Mouse (Mus musculus) heart, adult 2 months (tissue): ENCODE results near the gene Srsf2. TPM values are rescaled to one million over a fixed set of nuclear protein-coding genes. Genes with fewer than 3 reads are reported as not detected.
A peak's percentile ranks its signal among the peaks of the same experiment; 100 is the strongest.

Experiments
- DNase-seq, 2 experiments: peaks; one replicate each; pipeline ENCODE4 v3.0.0; 2021
- H3K27ac ChIP-seq: fragments of 200-600 bp; 2 replicates; pipeline ENCODE4 v1.8.1; 2022
- H3K27me3 ChIP-seq: fragments of 200-500 bp; 2 replicates; pipeline ENCODE4 v1.6.1; 2012; ENCODE audit warnings: mild to moderate bottlenecking, low read length, inconsistent platforms, mixed read lengths; ENCODE audit not compliant: control insufficient read depth, insufficient read depth
- H3K36me3 ChIP-seq: fragments of 200-500 bp; 2 replicates; pipeline ENCODE4 v1.6.1; 2012; ENCODE audit warnings: low read length, inconsistent platforms; ENCODE audit not compliant: control insufficient read depth, insufficient read depth
- H3K4me1 ChIP-seq: fragments of 200-500 bp; 2 replicates; pipeline ENCODE4 v1.6.1; 2011; ENCODE audit warnings: low read length; ENCODE audit not compliant: control insufficient read depth, insufficient read depth
- H3K4me3 ChIP-seq: fragments of 200-600 bp; 2 replicates; pipeline ENCODE4 v1.8.1; 2022
- H3K79me2 ChIP-seq: fragments of 200-500 bp; replicated peaks from 2 replicates; pipeline ENCODE4 v1.6.1; 2012; ENCODE audit warnings: mild to moderate bottlenecking, inconsistent platforms, low read length, moderate library complexity, mixed read lengths; ENCODE audit not compliant: control insufficient read depth, insufficient read depth
- H3K9ac ChIP-seq: fragments of 200-500 bp; 2 replicates; pipeline ENCODE4 v1.6.1; 2012; ENCODE audit warnings: low read depth, mild to moderate bottlenecking, control low read depth, inconsistent platforms, low read length, mixed read lengths
- CTCF ChIP-seq: fragments of 200-600 bp; IDR thresholded peaks from 2 replicates; pipeline ENCODE4 v1.8.1; 2022; ENCODE audit warnings: antibody characterized with exemption, mild to moderate bottlenecking, moderate library complexity
- EP300 ChIP-seq: fragments of 200-500 bp; IDR thresholded peaks from 2 replicates; pipeline ENCODE4 v1.6.1; 2011; ENCODE audit warnings: low read depth, low read length, control low read depth; ENCODE audit not compliant: insufficient read depth
- POLR2A ChIP-seq: fragments of 200-500 bp; IDR thresholded peaks from 2 replicates; pipeline ENCODE4 v1.6.1; 2011; ENCODE audit warnings: mild to moderate bottlenecking, low read depth, low read length, control low read depth; ENCODE audit not compliant: insufficient read depth
- WGBS: fragments of 180-500 bp; shearing (Covaris S2); methylation state at CpG from one replicate; pipeline ENCODE4 v1.1.7; 2018; 5-methylcytosine and 5-hydroxymethylcytosine counted together
- intact Hi-C: fragments of 180-260 bp; cut with DNase I; formaldehyde crosslinking; loops from one replicate; pipeline ENCODE4 v1.15.1; 2025
- polyA plus RNA-seq: library from polyadenylated mRNA; depleted of rRNA; stranded (reverse); fragments of >200 nt; gene quantifications from 2 replicates; pipeline ENCODE4 v1.2.3, GENCODE M21; 2012
- total RNA-seq, 2 experiments: library from RNA; stranded (reverse); gene quantifications; 2 replicates each; pipeline ENCODE4 v1.2.3; 2021

Gene Srsf2
- total and polyA plus RNA-seq, 3 experiments, result 91.4 to 158 (median 104) TPM

DNA sequence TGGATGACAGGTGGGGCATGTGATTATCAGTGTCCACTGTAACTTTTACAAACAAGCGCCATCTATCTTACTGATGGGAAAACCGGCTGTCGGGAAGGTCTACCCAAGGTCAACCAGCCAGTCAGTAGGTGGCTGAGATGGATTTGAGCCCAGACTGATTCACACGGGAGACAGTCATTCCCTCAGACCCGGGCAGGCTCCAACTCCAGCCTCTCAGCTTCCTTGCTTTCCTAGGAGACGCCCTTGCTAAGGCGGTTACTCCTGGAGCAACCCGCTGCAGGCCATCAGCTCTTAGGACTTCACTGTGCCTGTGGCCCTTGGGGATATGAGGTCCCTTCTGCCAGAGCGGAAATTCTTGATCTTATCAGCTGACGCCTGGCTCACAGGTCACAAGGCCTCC, 11.6 kb upstream of the Srsf2 start:
- peak; percentile 43 to 58 for DNase-seq
- no peak overlapping the region for H3K4me3 ChIP-seq
- peaks cover 6% of the 10 kb centered on the region; the same call in 1 of the 2 replicates for H3K4me1 ChIP-seq
- TF ChIP-seq EP300, result 0 out of 2 replicates have a peak, but pooled peaks have one; percentile 35
- TF ChIP-seq CTCF, result no peak
- 0 out of 2 replicates have a peak, but pooled peaks have one; percentile 28 for TF ChIP-seq POLR2A
- intact Hi-C loops, result no loop called here
- H3K27me3 ChIP-seq, result no peaks in the 10 kb centered on the region
- no peaks in the 10 kb centered on the region for H3K79me2 ChIP-seq
- peak overlapping the region; percentile 69 for H3K27ac ChIP-seq
- WGBS, result 12% methylated on average over 10 of the region's 10 CpGs
- H3K9ac ChIP-seq, result no peak overlapping the region
- peaks cover 2% of the 10 kb centered on the region; the same call in 1 of the 2 replicates for H3K36me3 ChIP-seq

GRCm38 (mm10) chr11:116857183-116857850, 4.4 kb upstream of the Srsf2 start:
- no peak overlapping the region for H3K27ac ChIP-seq
- H3K4me3 ChIP-seq, result no peak overlapping the region
- H3K9ac ChIP-seq, result no peak overlapping the region
- H3K27me3 ChIP-seq, result no peaks in the 10 kb centered on the region
- DNase-seq, result no peak
- WGBS, result 56% methylated on average over 12 of the region's 12 CpGs
- H3K36me3 ChIP-seq, result peaks cover 4% of the 10 kb centered on the region
- TF ChIP-seq POLR2A (no peak), EP300 (no peak), CTCF (no peak)
- H3K4me1 ChIP-seq, result peaks cover 3% of the 10 kb centered on the region
- no peaks in the 10 kb centered on the region for H3K79me2 ChIP-seq
- intact Hi-C loops, result no loop called here

- intact Hi-C loops, result no loop called here
Observed at GRCm38 (mm10) chr11:116854279-116854678, 1.4 kb upstream of the Srsf2 start.

DNA sequence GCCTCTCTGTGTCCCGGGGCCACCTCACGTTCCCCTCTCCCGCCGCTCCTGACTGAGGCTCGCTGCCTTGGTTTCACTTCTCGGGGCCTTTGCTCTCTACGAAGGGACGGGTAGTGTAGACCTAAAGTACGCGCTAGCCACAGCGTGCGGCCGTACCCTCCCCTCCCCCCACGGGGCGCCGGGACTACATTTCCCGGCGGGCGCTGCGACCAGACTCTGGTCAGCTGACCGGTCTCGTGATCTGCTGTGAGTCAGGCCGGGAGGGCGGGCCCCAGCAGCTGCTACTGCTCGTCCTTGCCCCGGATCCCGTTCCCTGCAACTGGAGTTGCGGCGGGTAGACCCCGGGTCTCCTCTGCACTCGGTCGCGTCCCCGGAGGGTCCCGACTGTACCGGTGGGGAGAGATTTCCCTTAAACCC, 626 bp upstream of the Srsf2 start:
- Histone ChIP-seq H3K4me1 (peaks cover 7% of the 10 kb centered on the region), H3K9ac (peak overlapping the region; percentile 86), H3K27me3 (no peaks in the 10 kb centered on the region), H3K36me3 (peaks cover 32% of the 10 kb centered on the region), H3K27ac (peak overlapping the region; percentile 98), H3K79me2 (no peaks in the 10 kb centered on the region), H3K4me3 (peak overlapping the region; percentile 81)
- TF ChIP-seq EP300 (0 out of 2 replicates have a peak, but pooled peaks have one; percentile 53), CTCF (no peak), POLR2A (peak; percentile 93)
- WGBS, result under 1% methylated on average over 36 of the region's 36 CpGs
- DNase-seq, result peak; percentile 98 to 99
- intact Hi-C loops, result no loop called here

More at GRCm38 (mm10) chr11:116854279-116854678, 1.4 kb upstream of the Srsf2 start:
- peaks cover 26% of the 10 kb centered on the region for H3K36me3 ChIP-seq
- no peaks in the 10 kb centered on the region for H3K79me2 ChIP-seq
- peak overlapping the region; percentile 60 for H3K9ac ChIP-seq
- peak overlapping the region; percentile 81 for H3K4me3 ChIP-seq
- 12% methylated on average over 10 of the region's 10 CpGs for WGBS
- H3K27me3 ChIP-seq, result no peaks in the 10 kb centered on the region
- no peak for DNase-seq
- peaks cover 7% of the 10 kb centered on the region for H3K4me1 ChIP-seq
- TF ChIP-seq CTCF (no peak), EP300 (no peak), POLR2A (no peak)
- H3K27ac ChIP-seq, result peak overlapping the region; percentile 98

DNA sequence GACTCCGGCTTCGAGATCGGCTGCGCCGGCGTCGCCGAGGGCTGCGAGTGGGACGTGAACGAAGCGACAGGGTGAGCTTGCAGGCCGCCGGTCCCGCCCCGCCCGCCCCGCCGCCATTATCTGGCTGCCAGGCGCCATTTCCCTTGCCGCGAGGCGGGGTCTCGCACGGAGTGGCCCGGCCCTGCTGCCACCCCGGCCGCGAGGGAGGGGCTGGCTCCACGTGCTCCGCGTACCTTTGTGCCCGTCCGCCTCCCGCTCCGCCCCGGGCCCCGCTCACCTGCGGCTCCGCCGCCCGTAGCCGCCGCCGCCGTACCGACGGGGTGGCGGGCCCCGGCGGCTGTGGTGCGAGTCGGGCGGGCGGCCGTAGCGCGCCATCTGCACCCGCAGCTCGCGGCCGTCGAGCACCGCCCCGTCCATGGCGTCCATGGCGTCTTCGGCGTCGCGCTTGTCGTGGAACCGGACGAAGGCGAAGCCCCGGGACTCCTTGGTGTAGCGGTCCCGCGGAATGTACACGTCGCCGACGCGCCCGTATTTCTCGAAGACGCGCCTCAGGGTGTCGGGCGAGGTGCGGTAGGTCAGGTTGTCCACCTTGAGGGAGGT, 503 bp downstream of the Srsf2 start, which contains the start of gene Mfsd11:
Gene Mfsd11 (plus strand): TSS at position 150 of the 600 bp plus-strand sequence.
- WGBS, result under 1% methylated on average over 90 of the region's 91 CpGs
- Histone ChIP-seq H3K27me3 (no peaks in the 10 kb centered on the region), H3K4me1 (peaks cover 7% of the 10 kb centered on the region), H3K27ac (peak within 1 kb of the TSS; percentile 98), H3K36me3 (peaks cover 40% of the 10 kb centered on the region), H3K9ac (peak within 1 kb of the TSS; percentile 98), H3K79me2 (no peaks in the 10 kb centered on the region), H3K4me3 (peak within 1 kb of the TSS; percentile 81)
- intact Hi-C loops, result no loop called here
- no peak for TF ChIP-seq CTCF
- TF ChIP-seq EP300, result no peak
- TF ChIP-seq POLR2A, result no peak
- DNase-seq, result peak; percentile 86 to 91
